Mouse (Mus musculus) forebrain, embryonic 14.5 days (tissue): ENCODE data around the gene Rpl10a. TPM values are rescaled to one million over a fixed set of nuclear protein-coding genes. Genes with fewer than 3 reads are reported as not detected.

ENCODE experiments used
- ATAC-seq: fragments of 200-750 bp; cut with Nextera tagmentation; 2 replicates; pipeline ENCODE4 v1.8.0; 2017; ENCODE audit warnings: mild to moderate bottlenecking, moderate library complexity
- DNase-seq: peaks from one replicate; pipeline ENCODE4 v3.0.0-alpha.2; 2015; ENCODE audit warnings: low spot score
- H3K27ac ChIP-seq: fragments of 300-500 bp; sonication (generic); 2 replicates; pipeline ENCODE4 v1.5.1; 2014; ENCODE audit warnings: low read depth, mild to moderate bottlenecking, control low read depth, low read length, moderate library complexity
- H3K27me3 ChIP-seq: fragments of 300-500 bp; sonication (generic); replicated peaks from 2 replicates; pipeline ENCODE4 v1.6.1; 2014; ENCODE audit warnings: low read length, control low read depth, mixed read lengths; ENCODE audit not compliant: control insufficient read depth, insufficient read depth
- H3K36me3 ChIP-seq: fragments of 300-500 bp; sonication (generic); 2 replicates; pipeline ENCODE4 v1.6.1; 2014; ENCODE audit warnings: low read length, control low read depth; ENCODE audit not compliant: control insufficient read depth, insufficient read depth
- H3K4me1 ChIP-seq: fragments of 300-500 bp; sonication (generic); 2 replicates; pipeline ENCODE4 v1.6.1; 2014; ENCODE audit warnings: antibody characterized with exemption, low read length, control low read depth; ENCODE audit not compliant: control insufficient read depth, insufficient read depth
- H3K4me2 ChIP-seq: fragments of 300-500 bp; sonication (generic); 2 replicates; pipeline ENCODE4 v1.6.1; 2014; ENCODE audit warnings: mild to moderate bottlenecking, control low read depth, low read length
- H3K4me3 ChIP-seq: fragments of 300-500 bp; sonication (generic); 2 replicates; pipeline ENCODE4 v1.5.1; 2014; ENCODE audit warnings: low read depth, low read length, control low read depth
- H3K9ac ChIP-seq: fragments of 300-500 bp; sonication (generic); 2 replicates; pipeline ENCODE4 v1.6.1; 2014; ENCODE audit warnings: mild to moderate bottlenecking, low read length, control low read depth, moderate library complexity
- H3K9me3 ChIP-seq: fragments of 300-500 bp; sonication (generic); replicated peaks from 2 replicates; pipeline ENCODE4 v1.6.1; 2016; ENCODE audit warnings: low read length, control low read depth, mixed read lengths; ENCODE audit not compliant: control insufficient read depth
- WGBS: fragments of 180-500 bp; shearing (Covaris S2); extraction: QIAGEN DNeasy Blood & Tissue Kit; methylation state at CpG from one replicate; pipeline ENCODE4 v1.1.7; 2014; 5-methylcytosine and 5-hydroxymethylcytosine counted together
- polyA plus RNA-seq: library from polyadenylated mRNA; unstranded; fragments of >200 nt; fragmentation: Nextera tagmentation; extraction: Ambion mirVana; gene quantifications from 2 replicates; pipeline ENCODE4 v1.2.1, GENCODE M21; 2014

Gene Rpl10a
- polyA plus RNA-seq = 360 and 532 TPM in 2 replicates

DNA sequence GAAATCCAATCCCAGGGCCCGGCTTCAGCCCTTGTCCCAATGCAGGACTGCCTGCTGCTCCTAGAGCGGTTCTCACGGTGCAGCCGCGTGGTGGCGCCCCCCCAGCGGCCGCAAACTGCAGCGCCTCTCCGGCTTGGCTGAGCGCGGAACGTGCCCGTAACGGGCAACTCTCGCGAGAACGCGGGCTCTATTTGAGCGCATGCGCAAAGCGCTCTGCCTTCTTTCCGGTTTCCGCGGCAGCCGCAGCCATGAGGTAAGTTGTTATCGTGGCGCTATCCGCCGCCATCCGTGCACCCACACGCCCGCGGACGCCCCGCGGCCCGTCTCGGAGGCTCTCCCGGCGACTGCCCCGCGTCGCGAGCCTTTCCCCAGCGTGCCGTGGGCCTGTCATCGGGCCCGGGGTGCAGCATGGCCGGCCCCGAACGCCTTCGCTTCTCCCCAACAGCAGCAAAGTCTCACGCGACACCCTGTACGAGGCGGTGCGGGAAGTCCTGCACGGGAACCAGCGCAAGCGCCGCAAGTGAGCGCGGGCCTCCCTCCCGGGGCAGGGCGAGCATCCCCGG, at the start of gene Rpl10a:
Gene Rpl10a, plus strand, starts transcription at position 106 of the 563 bp plus-strand sequence.
- Histone ChIP-seq H3K9me3 (no peaks in the 10 kb centered on the region), H3K27me3 (no peaks in the 10 kb centered on the region), H3K4me3 (peak within 1 kb of the TSS; percentile 71), H3K27ac (peak within 1 kb of the TSS; percentile 95), H3K9ac (peak within 1 kb of the TSS; percentile 96), H3K4me2 (peak within 1 kb of the TSS; percentile 84), H3K4me1 (peaks cover 14% of the 10 kb centered on the region), H3K36me3 (peaks cover 35% of the 10 kb centered on the region)
- DNase-seq = peak; percentile 98
- ATAC-seq = peak; percentile 93
- WGBS = under 1% methylated on average over 64 of the region's 67 CpGs

DNA sequence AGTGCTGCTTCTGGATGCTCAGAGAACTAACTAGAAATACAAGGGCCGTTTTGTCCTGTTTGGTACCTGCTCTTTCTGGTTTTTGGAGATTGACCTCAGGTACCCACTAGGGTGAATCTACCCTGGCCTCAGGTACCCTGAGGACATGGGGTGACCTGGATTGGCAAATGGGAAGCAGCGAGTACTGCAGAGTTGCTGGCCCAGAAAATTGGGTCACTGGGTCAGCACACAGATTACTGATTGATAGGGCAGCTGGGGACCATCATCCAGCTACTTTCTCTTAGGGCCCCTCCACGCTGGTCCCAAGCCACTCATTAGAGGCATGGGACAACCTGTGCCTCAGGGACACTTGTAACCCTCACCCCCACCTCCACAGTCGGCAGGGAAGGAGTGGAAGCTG, 49.0 kb upstream of the Rpl10a start:
- DNase-seq (no peak), ATAC-seq (no peak)
- no peaks in the 10 kb centered on the region for H3K9me3 ChIP-seq
- no peak overlapping the region for H3K4me3 ChIP-seq
- WGBS = 65% methylated on average over 4 of the region's 4 CpGs
- no peaks in the 10 kb centered on the region for H3K4me1 ChIP-seq
- no peaks in the 10 kb centered on the region for H3K27me3 ChIP-seq
- H3K4me2 ChIP-seq = no peak overlapping the region
- H3K27ac ChIP-seq = no peak overlapping the region
- no peak overlapping the region for H3K9ac ChIP-seq
- H3K36me3 ChIP-seq = no peaks in the 10 kb centered on the region

DNA sequence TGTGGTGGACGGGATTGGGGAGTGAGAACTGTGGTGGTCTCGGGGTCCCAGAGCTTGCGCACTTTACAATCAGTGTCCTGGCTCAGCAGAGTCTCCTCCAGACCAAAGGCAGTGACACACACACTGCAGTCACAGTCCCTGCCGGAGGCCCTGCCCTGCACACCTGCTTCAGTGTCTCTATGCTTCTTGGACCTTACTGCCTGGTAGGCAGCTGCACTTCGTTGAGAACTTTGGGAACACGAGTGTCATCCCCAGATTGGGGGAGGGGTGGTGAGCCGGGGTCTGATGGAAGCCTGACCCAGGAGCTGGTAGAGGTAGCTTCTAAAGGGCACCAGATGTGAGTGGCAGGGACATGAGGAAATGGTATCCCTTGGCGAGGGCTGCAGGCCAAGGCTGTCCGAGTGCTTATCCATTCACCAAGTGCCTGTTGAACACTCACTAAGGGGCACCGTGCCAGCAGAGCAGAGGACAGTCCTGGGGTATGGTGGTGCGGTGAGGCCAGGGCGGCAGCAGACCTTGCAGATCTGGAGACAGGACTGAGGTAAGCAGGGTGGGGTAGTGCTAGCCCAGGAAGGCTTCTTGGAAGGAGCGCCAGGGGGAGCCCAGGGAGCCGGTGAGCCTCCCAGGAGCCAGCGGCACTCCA, 48.4 kb upstream of the Rpl10a start:
- Histone ChIP-seq H3K9me3 (no peaks in the 10 kb centered on the region), H3K27me3 (no peaks in the 10 kb centered on the region), H3K9ac (no peak overlapping the region), H3K4me2 (no peak overlapping the region), H3K4me1 (no peaks in the 10 kb centered on the region), H3K4me3 (no peak overlapping the region), H3K27ac (no peak overlapping the region), H3K36me3 (no peaks in the 10 kb centered on the region)
- ATAC-seq (no peak), DNase-seq (no peak)
- 69% methylated on average over 15 of the region's 15 CpGs for WGBS

DNA sequence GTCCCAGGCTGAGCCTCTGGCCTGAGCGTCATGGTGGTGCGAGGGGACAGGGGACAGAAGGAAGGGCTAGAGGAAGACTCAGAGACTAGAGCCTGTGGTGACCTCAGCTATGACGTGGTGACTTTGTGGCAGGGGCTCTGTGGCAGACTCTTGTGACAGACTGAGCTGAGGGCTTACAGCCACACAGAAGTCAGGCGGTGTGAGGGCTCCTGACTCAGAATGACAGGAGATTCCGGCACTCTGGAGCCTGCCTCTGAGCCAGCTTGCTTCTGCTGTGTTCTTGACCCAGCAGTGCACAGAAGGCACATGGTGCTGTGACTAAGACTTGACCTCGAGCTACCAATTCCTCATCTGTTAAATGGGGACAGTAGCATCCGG, 47.9 kb upstream of the Rpl10a start:
- no peak overlapping the region for H3K9ac ChIP-seq
- H3K4me2 ChIP-seq = no peak overlapping the region
- ATAC-seq (no peak), DNase-seq (no peak)
- H3K27ac ChIP-seq = no peak overlapping the region
- no peaks in the 10 kb centered on the region for H3K4me1 ChIP-seq
- WGBS = 75% methylated on average over 7 of the region's 7 CpGs
- no peak overlapping the region for H3K4me3 ChIP-seq
- no peaks in the 10 kb centered on the region for H3K9me3 ChIP-seq
- H3K36me3 ChIP-seq = no peaks in the 10 kb centered on the region
- H3K27me3 ChIP-seq = no peaks in the 10 kb centered on the region

DNA sequence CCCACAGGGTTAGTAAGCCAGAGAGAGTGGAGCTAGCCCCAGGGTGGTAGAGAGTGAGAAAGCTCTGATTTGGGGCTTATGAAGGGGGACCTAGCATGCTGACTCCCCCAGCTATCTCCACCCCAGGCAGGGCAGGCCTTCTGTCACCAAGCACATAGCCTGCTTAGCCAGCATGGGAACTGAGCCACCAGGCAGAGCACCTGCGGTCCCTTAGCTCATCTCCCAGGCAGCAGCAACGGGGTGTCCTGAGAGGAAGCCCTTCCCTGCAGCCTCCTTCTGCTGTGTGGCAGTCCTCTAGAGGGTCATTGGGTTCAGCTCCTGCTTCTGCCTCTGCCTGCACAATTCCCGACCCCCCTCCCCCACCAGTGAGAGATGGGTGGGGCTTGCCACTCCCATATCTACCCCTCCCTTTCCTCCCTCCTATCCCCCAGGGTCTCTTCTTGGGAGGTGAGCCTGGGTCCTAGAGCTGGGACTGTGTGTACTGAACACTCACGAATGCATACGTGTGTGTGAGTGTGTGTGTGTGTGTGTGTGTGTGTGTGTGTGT, 47.4 kb upstream of the Rpl10a start:
- H3K27me3 ChIP-seq = no peaks in the 10 kb centered on the region
- H3K4me1 ChIP-seq = no peaks in the 10 kb centered on the region
- H3K9me3 ChIP-seq = no peaks in the 10 kb centered on the region
- no peaks in the 10 kb centered on the region for H3K36me3 ChIP-seq
- no peak overlapping the region for H3K9ac ChIP-seq
- DNase-seq = no peak
- H3K27ac ChIP-seq = no peak overlapping the region
- no peak overlapping the region for H3K4me3 ChIP-seq
- no peak overlapping the region for H3K4me2 ChIP-seq
- ATAC-seq = no peak
- 55% methylated on average over 5 of the region's 5 CpGs for WGBS

DNA sequence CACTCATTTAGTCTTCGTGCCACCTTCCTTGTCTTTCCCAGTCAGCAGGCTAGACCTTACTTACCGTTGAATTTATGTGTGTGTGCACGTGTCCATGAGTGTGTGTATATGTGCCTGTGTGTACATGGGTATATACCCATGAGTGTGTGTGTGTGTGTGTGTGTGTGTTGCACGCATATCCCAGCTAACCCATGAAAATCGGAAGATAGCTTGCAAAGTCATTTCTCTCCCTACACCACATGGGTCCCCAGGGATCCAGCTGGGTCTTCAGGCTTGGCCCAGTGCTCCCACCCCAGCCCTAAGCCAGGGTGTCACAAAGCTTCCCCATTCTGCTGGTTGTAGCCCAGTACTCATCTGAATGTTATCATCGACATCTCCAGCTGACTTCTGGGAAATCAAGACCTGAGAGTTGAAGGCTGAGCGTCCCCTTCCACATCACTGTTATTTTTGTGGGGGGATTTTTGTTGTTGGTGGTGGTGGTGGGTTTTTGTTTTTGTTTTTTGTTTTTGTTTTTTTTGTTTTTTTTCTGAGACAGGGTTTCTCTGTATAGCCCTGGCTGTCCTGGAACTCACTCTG, 46.3 kb upstream of the Rpl10a start:
- Histone ChIP-seq H3K27ac (no peak overlapping the region), H3K9me3 (no peaks in the 10 kb centered on the region), H3K36me3 (no peaks in the 10 kb centered on the region), H3K4me1 (no peaks in the 10 kb centered on the region), H3K4me3 (no peak overlapping the region), H3K4me2 (no peak overlapping the region), H3K9ac (no peak overlapping the region), H3K27me3 (no peaks in the 10 kb centered on the region)
- no peak for ATAC-seq
- DNase-seq = no peak
- 92% methylated on average over 7 of the region's 7 CpGs for WGBS

DNA sequence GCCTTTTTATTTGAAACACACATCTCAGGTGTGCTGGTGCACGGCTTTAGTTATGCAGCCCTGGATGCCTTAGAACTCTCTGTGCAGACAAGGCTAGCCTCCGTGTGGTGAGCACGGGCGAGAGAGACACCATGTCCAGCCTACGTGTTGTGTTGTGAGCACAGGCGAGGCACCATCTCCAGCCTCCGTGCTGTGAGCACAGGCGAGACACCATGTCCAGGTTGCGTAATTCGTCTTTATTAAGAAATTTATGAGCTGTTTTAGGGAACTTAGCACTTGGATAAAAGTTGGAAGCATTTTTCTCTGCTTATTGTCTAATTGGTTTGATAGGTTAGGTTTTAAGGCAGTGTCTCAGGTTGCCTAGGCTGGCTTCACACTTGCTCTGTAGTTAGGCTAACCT, 45.1 kb upstream of the Rpl10a start:
- Histone ChIP-seq H3K27ac (no peak overlapping the region), H3K9ac (no peak overlapping the region), H3K4me1 (no peaks in the 10 kb centered on the region), H3K27me3 (no peaks in the 10 kb centered on the region), H3K36me3 (no peaks in the 10 kb centered on the region), H3K4me2 (no peak overlapping the region), H3K9me3 (no peaks in the 10 kb centered on the region), H3K4me3 (no peak overlapping the region)
- DNase-seq (no peak), ATAC-seq (no peak)
- 93% methylated on average over 10 of the region's 10 CpGs for WGBS

DNA sequence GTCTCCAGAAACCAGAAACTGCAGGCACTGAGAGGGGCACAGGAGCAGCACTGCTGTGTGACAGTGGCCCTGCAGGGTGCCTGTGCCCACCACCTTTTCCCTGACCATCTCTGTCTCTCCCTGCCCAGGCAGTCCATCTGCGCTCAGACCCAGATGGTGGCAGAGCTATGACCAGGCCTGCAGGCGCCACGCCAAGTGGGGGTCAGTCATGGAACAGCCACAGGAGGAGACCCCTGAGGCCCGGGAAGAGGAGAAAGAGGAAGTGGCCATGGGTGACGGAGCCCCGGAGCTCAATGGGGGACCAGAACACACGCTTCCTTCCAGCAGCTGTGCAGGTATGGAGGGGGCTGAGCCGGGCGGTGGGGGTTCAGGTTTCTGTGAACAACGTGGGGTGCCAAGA, 42.1 kb upstream of the Rpl10a start:
- Histone ChIP-seq H3K9ac (no peak overlapping the region), H3K4me2 (no peak overlapping the region), H3K27ac (no peak overlapping the region), H3K36me3 (no peaks in the 10 kb centered on the region), H3K27me3 (no peaks in the 10 kb centered on the region), H3K9me3 (no peaks in the 10 kb centered on the region), H3K4me1 (no peaks in the 10 kb centered on the region), H3K4me3 (no peak overlapping the region)
- DNase-seq = no peak
- 83% methylated on average over 10 of the region's 10 CpGs for WGBS
- no peak for ATAC-seq

DNA sequence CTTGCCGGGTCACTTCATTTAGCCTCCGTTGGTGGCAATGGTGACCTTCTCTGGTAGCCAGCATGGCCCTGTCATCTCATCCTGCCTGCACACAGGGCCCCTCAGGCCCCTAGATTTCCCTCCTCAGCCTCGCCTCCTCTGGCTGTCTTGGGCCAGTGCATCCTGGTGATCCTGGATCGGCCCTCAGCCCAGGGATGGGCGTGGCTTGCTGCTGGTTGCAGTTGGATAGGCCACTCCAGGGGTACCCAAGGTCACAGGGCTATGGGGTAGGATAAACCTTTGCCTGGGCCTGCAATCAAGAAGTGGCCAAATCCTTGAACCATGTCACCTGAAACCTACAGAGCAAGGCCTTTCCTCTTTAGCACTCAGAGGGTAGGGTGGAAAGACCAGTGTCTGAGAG, 41.3 kb upstream of the Rpl10a start:
- Histone ChIP-seq H3K4me2 (no peak overlapping the region), H3K9me3 (no peaks in the 10 kb centered on the region), H3K36me3 (no peaks in the 10 kb centered on the region), H3K4me1 (no peaks in the 10 kb centered on the region), H3K27ac (no peak overlapping the region), H3K4me3 (no peak overlapping the region), H3K9ac (no peak overlapping the region), H3K27me3 (no peaks in the 10 kb centered on the region)
- DNase-seq (no peak), ATAC-seq (no peak)
- 41% methylated on average over 5 of the region's 5 CpGs for WGBS
